Mouse (Mus musculus) intestine, embryonic 15.5 days (tissue): ENCODE data around the gene Shbg. TPM values are rescaled to one million over a fixed set of nuclear protein-coding genes. Genes with fewer than 3 reads are reported as not detected.

Source experiments
- ATAC-seq: fragments of 200-750 bp; cut with Nextera tagmentation; 2 replicates; pipeline ENCODE4 v1.8.0; 2017; ENCODE audit warnings: moderate TSS enrichment, moderate library complexity
- H3K27ac ChIP-seq: fragments of 300-500 bp; sonication (generic); 2 replicates; pipeline ENCODE4 v1.5.1; 2015; ENCODE audit warnings: mild to moderate bottlenecking, inconsistent platforms
- H3K27me3 ChIP-seq: fragments of 300-500 bp; sonication (generic); replicated peaks from 2 replicates; pipeline ENCODE4 v1.6.1; 2015; ENCODE audit warnings: inconsistent platforms
- H3K36me3 ChIP-seq: fragments of 300-500 bp; sonication (generic); 2 replicates; pipeline ENCODE4 v1.6.1; 2015; ENCODE audit warnings: inconsistent platforms
- H3K4me1 ChIP-seq: fragments of 300-500 bp; sonication (generic); replicated peaks from 2 replicates; pipeline ENCODE4 v1.6.1; 2015; ENCODE audit warnings: inconsistent platforms
- H3K4me2 ChIP-seq: fragments of 300-500 bp; sonication (generic); replicated peaks from 2 replicates; pipeline ENCODE4 v1.6.1; 2015; ENCODE audit warnings: mild to moderate bottlenecking, inconsistent platforms
- H3K4me3 ChIP-seq: fragments of 300-500 bp; sonication (generic); replicated peaks from 2 replicates; pipeline ENCODE4 v1.5.1; 2015; ENCODE audit warnings: inconsistent platforms
- H3K9ac ChIP-seq: fragments of 300-500 bp; sonication (generic); 2 replicates; pipeline ENCODE4 v1.6.1; 2015; ENCODE audit warnings: inconsistent platforms
- H3K9me3 ChIP-seq: fragments of 300-500 bp; sonication (generic); 2 replicates; pipeline ENCODE4 v1.6.1; 2016; ENCODE audit warnings: inconsistent platforms
- WGBS: fragments of 180-500 bp; shearing (Covaris S2); methylation state at CpG from one replicate; pipeline ENCODE4 v1.1.7; 2015; 5-methylcytosine and 5-hydroxymethylcytosine counted together
- polyA plus RNA-seq: library from polyadenylated mRNA; unstranded; fragments of >200 nt; fragmentation: Nextera tagmentation; extraction: Ambion mirVana; gene quantifications from 2 replicates; pipeline ENCODE4 v1.2.1, GENCODE M21; 2015

The Shbg gene
- polyA plus RNA-seq, 1 experiment from 2014 or later, result 0.43 TPM

- H3K27me3 ChIP-seq, result no peaks in the 10 kb centered on the region
- H3K4me2 ChIP-seq, result no peak overlapping the region
- no peak overlapping the region for H3K9ac ChIP-seq
- no peak for ATAC-seq
- no peak overlapping the region for H3K4me3 ChIP-seq
- WGBS, result 95% methylated on average over 8 of the region's 8 CpGs
- H3K9me3 ChIP-seq, result no peaks in the 10 kb centered on the region
- no peak overlapping the region for H3K27ac ChIP-seq
- peaks cover 39% of the 10 kb centered on the region for H3K36me3 ChIP-seq
- H3K4me1 ChIP-seq, result no peaks in the 10 kb centered on the region
Observed at GRCm38 (mm10) chr11:69590622-69591021, 27.1 kb downstream of the Shbg start.

GRCm38 (mm10) chr11:69589207-69589834 is 28.4 kb downstream of the Shbg start:
- ATAC-seq, result no peak
- Histone ChIP-seq H3K27ac (no peak overlapping the region), H3K4me1 (no peaks in the 10 kb centered on the region), H3K4me3 (no peak overlapping the region), H3K9ac (no peak overlapping the region), H3K9me3 (no peaks in the 10 kb centered on the region), H3K36me3 (peaks cover 39% of the 10 kb centered on the region), H3K4me2 (no peak overlapping the region), H3K27me3 (no peaks in the 10 kb centered on the region)
- 89% methylated on average over 22 of the region's 22 CpGs for WGBS

GRCm38 (mm10) chr11:69585718-69586325 is 31.9 kb downstream of the Shbg start:
- peaks cover 30% of the 10 kb centered on the region for H3K36me3 ChIP-seq
- H3K4me1 ChIP-seq, result peaks cover 13% of the 10 kb centered on the region
- H3K9me3 ChIP-seq, result no peaks in the 10 kb centered on the region
- H3K27ac ChIP-seq, result no peak overlapping the region
- no peaks in the 10 kb centered on the region for H3K27me3 ChIP-seq
- no peak overlapping the region for H3K9ac ChIP-seq
- ATAC-seq, result no peak
- WGBS, result 76% methylated on average over 7 of the region's 7 CpGs
- no peak overlapping the region for H3K4me2 ChIP-seq
- no peak overlapping the region for H3K4me3 ChIP-seq

GRCm38 (mm10) chr11:69584937-69585336 is 32.8 kb downstream of the Shbg start:
- Histone ChIP-seq H3K4me1 (peaks cover 13% of the 10 kb centered on the region), H3K9me3 (no peaks in the 10 kb centered on the region), H3K27ac (no peak overlapping the region), H3K4me2 (no peak overlapping the region), H3K9ac (no peak overlapping the region), H3K4me3 (no peak overlapping the region), H3K27me3 (no peaks in the 10 kb centered on the region), H3K36me3 (peaks cover 26% of the 10 kb centered on the region)
- ATAC-seq, result no peak
- whole genome bisulfite sequencing, result 96% methylated on average over 13 of the region's 13 CpGs

GRCm38 (mm10) chr11:69584008-69584407 is 33.7 kb downstream of the Shbg start:
- Histone ChIP-seq H3K27me3 (no peaks in the 10 kb centered on the region), H3K4me3 (no peak overlapping the region), H3K27ac (no peak overlapping the region), H3K4me2 (no peak overlapping the region), H3K36me3 (peaks cover 18% of the 10 kb centered on the region), H3K9ac (no peak overlapping the region), H3K9me3 (no peaks in the 10 kb centered on the region), H3K4me1 (peaks cover 13% of the 10 kb centered on the region)
- no peak for ATAC-seq
- 84% methylated on average over 7 of the region's 7 CpGs for WGBS

- Histone ChIP-seq H3K9ac (peak overlapping the region; percentile 30; the same call in 1 of the 2 replicates), H3K4me3 (peak overlapping the region; percentile 64; the same call in 1 of the 2 replicates), H3K4me2 (peak overlapping the region; percentile 83), H3K27me3 (no peaks in the 10 kb centered on the region), H3K9me3 (no peaks in the 10 kb centered on the region), H3K27ac (0 out of 2 replicates have a peak overlapping the region, but pooled peaks have one; percentile 17), H3K4me1 (peaks cover 24% of the 10 kb centered on the region), H3K36me3 (peaks cover under 1% of the 10 kb centered on the region; the same call in 1 of the 2 replicates)
- no peak for ATAC-seq
- WGBS, result 60% methylated on average over 9 of the region's 9 CpGs
Observed at GRCm38 (mm10) chr11:69582230-69582805, 35.4 kb downstream of the Shbg start.

- under 1% methylated on average over 8 of the region's 8 CpGs for WGBS
- H3K27me3 ChIP-seq, result no peaks in the 10 kb centered on the region
Observed at GRCm38 (mm10) chr11:69581814-69582213, 35.9 kb downstream of the Shbg start.

GRCm38 (mm10) chr11:69581147-69581688 is 36.5 kb downstream of the Shbg start:
- H3K27me3 ChIP-seq, result no peaks in the 10 kb centered on the region
- peak overlapping the region; percentile 94 for H3K27ac ChIP-seq
- H3K4me2 ChIP-seq, result peak overlapping the region; percentile 83
- H3K9me3 ChIP-seq, result no peaks in the 10 kb centered on the region
- H3K4me1 ChIP-seq, result peaks cover 28% of the 10 kb centered on the region
- WGBS, result under 1% methylated on average over 36 of the region's 36 CpGs
- H3K36me3 ChIP-seq, result no peaks in the 10 kb centered on the region
- H3K9ac ChIP-seq, result peak overlapping the region; percentile 72
- peak; percentile 83 for ATAC-seq
- peak overlapping the region; percentile 64 for H3K4me3 ChIP-seq

More at GRCm38 (mm10) chr11:69581814-69582213, 35.9 kb downstream of the Shbg start:
- Histone ChIP-seq H3K4me2 (peak overlapping the region; percentile 83), H3K27ac (peak overlapping the region; percentile 94), H3K9me3 (no peaks in the 10 kb centered on the region), H3K4me1 (peaks cover 28% of the 10 kb centered on the region), H3K9ac (peak overlapping the region; percentile 55), H3K36me3 (no peaks in the 10 kb centered on the region), H3K4me3 (peak overlapping the region; percentile 64)
- no peak for ATAC-seq

GRCm38 (mm10) chr11:69580572-69581146 is 37.0 kb downstream of the Shbg start:
- WGBS, result under 1% methylated on average over 25 of the region's 25 CpGs
- peak overlapping the region; percentile 94 for H3K27ac ChIP-seq
- H3K4me2 ChIP-seq, result peak overlapping the region; percentile 83
- no peaks in the 10 kb centered on the region for H3K9me3 ChIP-seq
- H3K4me3 ChIP-seq, result peak overlapping the region; percentile 64
- no peaks in the 10 kb centered on the region for H3K27me3 ChIP-seq
- peaks cover 28% of the 10 kb centered on the region for H3K4me1 ChIP-seq
- peak; percentile 5; the same call in 1 of the 2 replicates for ATAC-seq
- H3K36me3 ChIP-seq, result no peaks in the 10 kb centered on the region
- peak overlapping the region; percentile 72 for H3K9ac ChIP-seq

- Histone ChIP-seq H3K4me3 (peak within 1 kb of the TSS; percentile 73), H3K4me2 (peak within 1 kb of the TSS; percentile 83), H3K4me1 (peaks cover 28% of the 10 kb centered on the region), H3K27ac (peak within 1 kb of the TSS; percentile 94), H3K27me3 (no peaks in the 10 kb centered on the region), H3K9ac (peak within 1 kb of the TSS; percentile 72), H3K36me3 (no peaks in the 10 kb centered on the region), H3K9me3 (no peaks in the 10 kb centered on the region)
- ATAC-seq, result peak; percentile 68
- WGBS, result under 1% methylated on average over 13 of the region's 13 CpGs
Observed at GRCm38 (mm10) chr11:69580091-69580514, 37.6 kb downstream of the Shbg start, which contains the start of the genes Wrap53 and Trp53. TSS of gene Wrap53 (minus strand) at chr11:69580255. TSS of gene Trp53 (plus strand) at chr11:69580359.

GRCm38 (mm10) chr11:69579128-69580017 is 38.3 kb downstream of the Shbg start:
- peak overlapping the region; percentile 73 for H3K4me3 ChIP-seq
- no peaks in the 10 kb centered on the region for H3K9me3 ChIP-seq
- H3K4me2 ChIP-seq, result peak overlapping the region; percentile 83
- 1% methylated on average over 39 of the region's 39 CpGs for WGBS
- H3K27me3 ChIP-seq, result no peaks in the 10 kb centered on the region
- ATAC-seq, result peak; percentile 91
- H3K36me3 ChIP-seq, result peaks cover 5% of the 10 kb centered on the region; the same call in 1 of the 2 replicates
- peak overlapping the region; percentile 72 for H3K9ac ChIP-seq
- peak overlapping the region; percentile 94 for H3K27ac ChIP-seq
- peaks cover 28% of the 10 kb centered on the region for H3K4me1 ChIP-seq
